Mouse (Mus musculus): ENCODE data around the gene Gpx3.
"Not testable (repeated sequence)": the region's sequence is repeated elsewhere in the genome, so short reads cannot be mapped to it uniquely, and the experiment has no call there.

Gpx3 gene

GRCm38 (mm10) chr11:54939501-54939900 is 37.2 kb downstream of the Gpx3 start:
- DNase-seq (ENCODE audit: low spot score in 2 of 2) = no peak

- no peak for DNase-seq (ENCODE audit: low spot score in 2 of 2)
Observed at GRCm38 (mm10) chr11:54940056-54940455, 37.8 kb downstream of the Gpx3 start.

- no peak for DNase-seq (ENCODE audit: low spot score in 2 of 2)
Observed at GRCm38 (mm10) chr11:54944702-54945101, 42.4 kb downstream of the Gpx3 start.

GRCm38 (mm10) chr11:54949717-54950116 is 47.5 kb downstream of the Gpx3 start:
- no peak for DNase-seq (ENCODE audit: low spot score in 2 of 2)

GRCm38 (mm10) chr11:54950684-54951083 is 48.4 kb downstream of the Gpx3 start:
- DNase-seq (ENCODE audit: low spot score in 2 of 2) = no peak

- DNase-seq (ENCODE audit: low spot score in 2 of 2) = no peak
Observed at GRCm38 (mm10) chr11:54952651-54953050, 50.4 kb downstream of the Gpx3 start.

- DNase-seq (ENCODE audit: low spot score in 2 of 2) = no peak
Observed at GRCm38 (mm10) chr11:54953993-54954446, 51.8 kb downstream of the Gpx3 start.

- DNase-seq (ENCODE audit: low spot score in 2 of 2) = no peak
Observed at GRCm38 (mm10) chr11:54954716-54955115, 52.5 kb downstream of the Gpx3 start.

- DNase-seq (ENCODE audit: low spot score in 2 of 2) = not testable (repeated sequence)
Observed at GRCm38 (mm10) chr11:54955400-54955734, 53.1 kb downstream of the Gpx3 start.

- DNase-seq (ENCODE audit: low spot score in 2 of 2) = peak; percentile 98 to 99
Observed at GRCm38 (mm10) chr11:54955735-54956480, 53.7 kb downstream of the Gpx3 start.

- no peak for DNase-seq (ENCODE audit: low spot score in 2 of 2)
Observed at GRCm38 (mm10) chr11:54956912-54957311, 54.7 kb downstream of the Gpx3 start.

GRCm38 (mm10) chr11:54957708-54958107 is 55.5 kb downstream of the Gpx3 start:
- not testable (repeated sequence) for DNase-seq (ENCODE audit: low spot score in 2 of 2)

GRCm38 (mm10) chr11:54958571-54959073 is 56.4 kb downstream of the Gpx3 start:
- DNase-seq (ENCODE audit: low spot score in 2 of 2) = no peak
